Mouse (Mus musculus): ENCODE results near the gene Olfr1505.

Gene Olfr1505

DNA sequence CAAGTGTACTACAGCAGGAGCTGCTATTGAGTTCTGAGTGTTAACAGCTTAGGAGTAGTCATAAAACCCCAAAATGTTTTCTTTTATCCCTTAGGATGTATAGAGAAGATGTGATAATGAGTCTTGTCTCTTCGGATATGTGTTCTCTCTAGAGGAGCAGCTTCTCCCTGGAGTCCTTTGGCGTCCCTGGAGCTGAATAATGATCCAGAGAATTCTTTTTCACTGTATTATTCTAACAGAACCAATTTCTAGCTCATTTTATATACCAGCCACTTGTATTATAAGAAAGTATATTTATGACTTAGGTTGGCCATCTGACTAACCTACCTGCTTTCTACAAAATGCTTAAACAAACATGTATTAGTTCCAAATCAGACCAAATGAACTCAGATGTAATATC is at the start of gene Olfr1505:
Gene Olfr1505, plus strand, starts transcription at position 301 of the 400 bp plus-strand sequence.
- DNase-seq (ENCODE audit: extremely low spot score, low spot score), result no peak

DNA sequence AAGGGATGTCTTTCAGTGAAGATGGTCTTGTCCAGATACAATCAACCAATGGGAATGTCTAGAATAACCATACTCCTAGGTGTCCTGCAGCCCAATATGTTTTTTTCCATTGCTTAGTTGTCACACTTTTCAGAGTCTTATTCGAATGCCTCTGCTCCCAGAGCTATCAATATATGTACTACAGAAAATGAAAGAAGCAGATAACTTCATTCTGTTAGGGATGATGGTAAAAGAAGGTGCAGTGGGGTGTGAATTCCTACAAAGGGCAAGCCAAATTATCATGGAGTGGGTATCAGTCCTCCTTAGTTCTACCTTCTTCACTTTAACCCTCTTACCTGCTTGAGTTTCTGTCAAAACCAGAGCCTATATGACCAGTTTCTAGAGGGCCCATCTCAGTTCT is 15.5 kb upstream of the Olfr1505 start, which contains the start of gene Olfr1504:
Gene Olfr1504, minus strand, starts transcription at position 101 of the 400 bp plus-strand sequence.
- no peak for DNase-seq (ENCODE audit: extremely low spot score, low spot score)

Data from neural tube, embryonic 10.5 days (tissue).